Mouse (Mus musculus): ENCODE measurements around the gene Chtf18.

GRCm38 (mm10) chr17:25732082-25732481 lies 4.9 kb upstream of the Chtf18 start:
- TF ChIP-seq CTCF (IDR thresholded peaks at IDR 0.05; ENCODE audit: borderline replicate concordance, control insufficient read depth, extremely low read depth, insufficient read depth, low read length, poor library complexity), result peak; percentile 88; the same call in 1 of the 2 replicates
- no peak for TF ChIP-seq POLR2A (IDR thresholded peaks at IDR 0.05; ENCODE audit: control insufficient read depth, extremely low read depth, insufficient read depth, low read length, poor library complexity)

Measured in thymus, adult 2 months (tissue).